Mouse (Mus musculus) cerebellum, adult 8-10 months (tissue): ENCODE measurements around the gene Bsg.

Experiments used
- DNase-seq: peaks from one replicate; pipeline ENCODE4 v3.0.0; 2022

The Bsg gene

GRCm38 (mm10) chr10:79704065-79704969 is at the start of gene Bsg:
Gene Bsg, plus strand, starts transcription at chr10:79704491.
- peak; percentile 99 for DNase-seq

GRCm38 (mm10) chr10:79654946-79655395 is 49.3 kb upstream of the Bsg start:
- DNase-seq, result no peak

GRCm38 (mm10) chr10:79658829-79659228 is 45.5 kb upstream of the Bsg start:
- DNase-seq, result no peak

- no peak for DNase-seq
Observed at GRCm38 (mm10) chr10:79660298-79660697, 44.0 kb upstream of the Bsg start.

- DNase-seq, result no peak
Observed at GRCm38 (mm10) chr10:79661861-79662260, 42.4 kb upstream of the Bsg start.

- peak; percentile 70 for DNase-seq
Observed at GRCm38 (mm10) chr10:79664131-79664665, 40.1 kb upstream of the Bsg start, which contains the start of gene Madcam1. Gene Madcam1, plus strand, starts transcription at chr10:79664559.

GRCm38 (mm10) chr10:79665051-79665450 is 39.2 kb upstream of the Bsg start:
- DNase-seq, result peak; percentile 15

GRCm38 (mm10) chr10:79666493-79666892 is 37.8 kb upstream of the Bsg start:
- DNase-seq, result peak; percentile 28

GRCm38 (mm10) chr10:79668076-79668475 is 36.2 kb upstream of the Bsg start:
- no peak for DNase-seq

- DNase-seq, result peak; percentile 97
Observed at GRCm38 (mm10) chr10:79668771-79669575, 35.3 kb upstream of the Bsg start, which contains the start of gene Tpgs1. Gene Tpgs1, plus strand, starts transcription at chr10:79669369.

- DNase-seq, result peak; percentile 77
Observed at GRCm38 (mm10) chr10:79669576-79670057, 34.7 kb upstream of the Bsg start.

GRCm38 (mm10) chr10:79670071-79670888 is 34.0 kb upstream of the Bsg start:
- DNase-seq, result peak; percentile 44

GRCm38 (mm10) chr10:79671396-79672087 is 32.7 kb upstream of the Bsg start:
- DNase-seq, result peak; percentile 10

GRCm38 (mm10) chr10:79672088-79672455 is 32.2 kb upstream of the Bsg start:
- DNase-seq, result peak; percentile 16

GRCm38 (mm10) chr10:79673054-79673453 is 31.2 kb upstream of the Bsg start:
- peak; percentile 19 for DNase-seq

- DNase-seq, result no peak
Observed at GRCm38 (mm10) chr10:79675346-79676035, 28.8 kb upstream of the Bsg start.

- DNase-seq, result peak; percentile 62
Observed at GRCm38 (mm10) chr10:79680606-79681495, 23.4 kb upstream of the Bsg start.

GRCm38 (mm10) chr10:79681591-79682245 is 22.6 kb upstream of the Bsg start, which contains the start of gene Cdc34:
Gene Cdc34, plus strand, starts transcription at chr10:79682195.
- DNase-seq, result peak; percentile 99

- no peak for DNase-seq
Observed at GRCm38 (mm10) chr10:79682551-79682915, 21.8 kb upstream of the Bsg start.
